ENCODE assay signal across 12 mouse cellular contexts in genomic region chr8:84588498-84588897, GRCm38 (mm10).
DNase-seq lines count a peak whose midpoint lies in the region; ATAC-seq and TF ChIP-seq lines count a peak whose summit lies in the region.
"Had no signal": no experiment of that assay in that cellular context is flagged by ENCODE, and none has a peak within 500 bp of the region (broad histone marks: within the 10 kb centered on the region; RNA-seq: fewer than 3 reads in every experiment).

No protein-coding gene starts in this region.

- TF ChIP-seq EP300 in stomach, postnatal 0 days (optimal IDR thresholded peaks at IDR 0.05): no peak

- peak; percentile 71 for ATAC-seq in liver, embryonic 12.5 days
- no peak for ATAC-seq in stomach, postnatal 0 days (ENCODE audit: low FRiP score, low TSS enrichment)
- ATAC-seq: forebrain, embryonic 14.5 days; lung, postnatal 0 days had no signal

- H3K9ac ChIP-seq in liver, embryonic 12.5 days: 0 out of 2 replicates have a peak overlapping the region, but pooled peaks have one; percentile 22
- no peak overlapping the region for H3K9ac ChIP-seq in stomach, postnatal 0 days (ENCODE audit: low read length)
- H3K9ac ChIP-seq: embryonic facial prominence, embryonic 12.5 days had no signal

- DNase-seq in spleen, postnatal 10 days (ENCODE audit: low spot score in 2 of 2): peak; percentile 55 to 89
- no peak for DNase-seq in spleen, adult 18-20 months
- DNase-seq in adrenal gland, postnatal 36 days: peak; percentile 66 to 74
- DNase-seq in stomach, postnatal 0 days (ENCODE audit: low spot score): peak; percentile 34
- no peak for DNase-seq in c-Kit-positive CD71-positive TER-119-positive erythroid progenitor cells, embryonic 14.5 days (ENCODE audit: low spot score)
- no peak for DNase-seq in gastrocnemius, postnatal 4 days (ENCODE audit: low spot score in 2 of 2)
- DNase-seq: gastrocnemius, postnatal 25 days; kidney, postnatal 4 days had no signal

- peaks cover 10% of the 10 kb centered on the region; the same call in 1 of the 2 replicates for H3K27me3 ChIP-seq in liver, embryonic 12.5 days (replicated peaks)
- H3K27me3 ChIP-seq in stomach, postnatal 0 days (ENCODE audit: control insufficient read depth, insufficient read depth, low read length): no peaks in the 10 kb centered on the region
- H3K27me3 ChIP-seq: embryonic facial prominence, embryonic 12.5 days had no signal

- no peaks in the 10 kb centered on the region for H3K36me3 ChIP-seq in liver, embryonic 12.5 days
- no peaks in the 10 kb centered on the region for H3K36me3 ChIP-seq in stomach, postnatal 0 days (ENCODE audit: control insufficient read depth, insufficient read depth, low read length)
- H3K36me3 ChIP-seq: embryonic facial prominence, embryonic 12.5 days had no signal

- H3K27ac ChIP-seq in liver, embryonic 12.5 days: 0 out of 2 replicates have a peak overlapping the region, but pooled peaks have one; percentile 2
- no peak overlapping the region for H3K27ac ChIP-seq in stomach, postnatal 0 days (replicated peaks)
- H3K27ac ChIP-seq: embryonic facial prominence, embryonic 12.5 days had no signal

- WGBS in liver, embryonic 12.5 days (ENCODE audit: insufficient replicate concordance): 42% methylated on average over 11 of the region's 11 CpGs
- WGBS in stomach, postnatal 0 days: 72% methylated on average over 11 of the region's 11 CpGs

- peaks cover 34% of the 10 kb centered on the region for H3K4me1 ChIP-seq in liver, embryonic 12.5 days
- no peaks in the 10 kb centered on the region for H3K4me1 ChIP-seq in stomach, postnatal 0 days (replicated peaks; ENCODE audit: control insufficient read depth, insufficient read depth)

- TF ChIP-seq CTCF in stomach, postnatal 0 days (IDR thresholded peaks at IDR 0.05; ENCODE audit: low read depth): no peak

- no peaks in the 10 kb centered on the region for H3K9me3 ChIP-seq in liver, embryonic 12.5 days (replicated peaks)
- H3K9me3 ChIP-seq in stomach, postnatal 0 days (ENCODE audit: control insufficient read depth, low read length): no peaks in the 10 kb centered on the region
- H3K9me3 ChIP-seq: embryonic facial prominence, embryonic 12.5 days had no signal

- H3K4me3 ChIP-seq in liver, embryonic 12.5 days: no peak overlapping the region
- H3K4me3 ChIP-seq in stomach, postnatal 0 days (ENCODE audit: low read depth, low read length): no peak overlapping the region
- H3K4me3 ChIP-seq: embryonic facial prominence, embryonic 12.5 days had no signal

- H3K4me2 ChIP-seq in liver, embryonic 12.5 days: 0 out of 2 replicates have a peak overlapping the region, but pooled peaks have one; percentile 11
- H3K4me2 ChIP-seq in stomach, postnatal 0 days (replicated peaks; ENCODE audit: low read depth): no peak overlapping the region
- H3K4me2 ChIP-seq: embryonic facial prominence, embryonic 12.5 days had no signal

Comparison
In these comparisons a context has a peak if more than half of its experiments do, and no peak if none do; other contexts are left out.
1. DNase-seq: peak in spleen, postnatal 10 days (2 of 2), adrenal gland, postnatal 36 days (2 of 2) and stomach, postnatal 0 days (single experiment); none in spleen, adult 18-20 months (0 of 2), c-Kit-positive CD71-positive TER-119-positive erythroid progenitor cells, embryonic 14.5 days (single experiment) and gastrocnemius, postnatal 4 days (0 of 2).